Mouse (Mus musculus) C2C12 (cell line): Measurements from ENCODE around the gene Gm266.

Experiments used
- CEBPB ChIP-seq: IDR thresholded peaks from one replicate; pipeline ENCODE4 v1.6.1; 2011; ENCODE audit warnings: low read depth, mild to moderate bottlenecking, control low read depth, moderate library complexity
- CTCF ChIP-seq: IDR thresholded peaks from one replicate; pipeline ENCODE4 v1.5.1; 2011; ENCODE audit not compliant: control insufficient read depth, insufficient read depth, insufficient read length
- FOSL1 ChIP-seq: IDR thresholded peaks from one replicate; pipeline ENCODE4 v1.8.0; 2011; ENCODE audit warnings: mild to moderate bottlenecking, low read length; ENCODE audit not compliant: poor library complexity, insufficient read depth, severe bottlenecking
- MYOD1 ChIP-seq: IDR thresholded peaks from one replicate; pipeline ENCODE4 v1.6.1; 2011; ENCODE audit warnings: low read depth; ENCODE audit not compliant: control insufficient read depth, insufficient read length
- MYOG ChIP-seq: IDR thresholded peaks from one replicate; pipeline ENCODE4 v1.6.1; 2011; ENCODE audit not compliant: control insufficient read depth, insufficient read length; ENCODE audit errors: extremely low read depth
- USF1 ChIP-seq: IDR thresholded peaks from one replicate; pipeline ENCODE4 v1.6.1; 2011; ENCODE audit warnings: low read depth, mild to moderate bottlenecking, control low read depth, moderate library complexity

DNA sequence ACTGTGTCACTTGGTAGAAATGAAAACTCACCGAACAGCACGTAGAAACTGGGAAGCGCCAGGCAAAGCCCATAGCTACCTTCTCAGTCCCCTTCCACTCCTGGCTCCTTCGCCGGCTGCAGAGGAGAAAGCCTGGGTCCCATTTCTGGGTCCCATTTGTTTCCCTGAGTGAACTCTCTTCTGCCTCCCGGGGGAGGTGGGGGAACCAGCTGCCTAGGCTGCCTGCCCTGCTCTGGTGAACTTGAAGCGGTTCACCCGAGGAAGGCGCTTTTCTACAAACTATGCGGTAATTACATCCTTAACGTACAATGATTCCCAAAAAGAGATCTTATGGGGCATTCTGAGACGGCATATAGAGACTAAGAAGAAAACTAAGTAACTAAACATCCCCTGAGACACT, 832 bp upstream of the Gm266 start:
- TF ChIP-seq CTCF: no peak
- TF ChIP-seq MYOD1: no peak
- no peak for TF ChIP-seq FOSL1
- TF ChIP-seq CEBPB: no peak
- TF ChIP-seq USF1: no peak
- no peak for TF ChIP-seq MYOG
